Mouse (Mus musculus) heart, adult 9 months (tissue): Measurements from ENCODE around the gene Nectin2.
"Not testable (repeated sequence)": the region's sequence is repeated elsewhere in the genome, so short reads cannot be mapped to it uniquely, and the experiment has no call there.

ENCODE experiments used
- DNase-seq, 2 experiments: peaks; one replicate each; pipeline ENCODE4 v3.0.0; 2022; ENCODE audit warnings: low spot score in 2 of 2

The Nectin2 gene

DNA sequence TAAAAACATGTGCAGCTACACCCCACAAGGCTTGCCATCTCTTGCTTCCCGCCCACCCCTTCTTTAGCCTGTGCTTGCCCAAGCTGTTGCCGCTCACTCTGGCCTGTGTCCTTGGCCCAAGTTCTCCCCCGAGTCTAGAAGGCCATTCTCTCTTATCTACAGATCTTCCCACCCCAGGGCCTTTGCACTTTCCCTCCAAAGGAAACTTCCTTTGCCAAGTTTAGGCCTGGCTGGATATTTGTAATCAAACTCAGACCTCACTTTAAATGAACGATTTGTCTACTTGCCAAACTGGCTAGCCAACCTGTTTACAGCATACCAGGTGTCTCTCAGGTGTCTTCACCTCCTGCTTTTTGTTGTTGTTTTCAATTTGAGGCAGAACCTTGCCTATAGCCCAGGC, 59.4 kb downstream of the Nectin2 start:
- DNase-seq: no peak

DNA sequence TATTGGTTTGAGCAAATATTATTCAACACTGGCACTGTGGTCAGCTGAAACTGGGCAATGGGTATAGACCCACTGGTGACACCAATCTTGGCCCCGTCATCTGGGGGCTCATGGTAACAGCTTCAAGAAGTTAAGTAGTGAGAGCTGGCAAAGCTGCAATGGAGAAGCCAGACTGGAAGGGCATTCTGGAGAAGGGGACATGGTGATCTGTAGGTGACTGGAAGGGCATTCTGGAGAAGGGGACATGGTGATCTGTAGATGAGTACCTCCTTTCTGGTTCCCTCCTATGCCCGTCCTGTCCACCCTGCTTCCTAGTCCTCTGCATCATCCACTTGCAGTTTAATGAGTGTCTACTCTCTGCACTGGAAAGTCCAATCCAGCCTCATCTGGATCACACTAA, 61.7 kb downstream of the Nectin2 start:
- DNase-seq: no peak

DNA sequence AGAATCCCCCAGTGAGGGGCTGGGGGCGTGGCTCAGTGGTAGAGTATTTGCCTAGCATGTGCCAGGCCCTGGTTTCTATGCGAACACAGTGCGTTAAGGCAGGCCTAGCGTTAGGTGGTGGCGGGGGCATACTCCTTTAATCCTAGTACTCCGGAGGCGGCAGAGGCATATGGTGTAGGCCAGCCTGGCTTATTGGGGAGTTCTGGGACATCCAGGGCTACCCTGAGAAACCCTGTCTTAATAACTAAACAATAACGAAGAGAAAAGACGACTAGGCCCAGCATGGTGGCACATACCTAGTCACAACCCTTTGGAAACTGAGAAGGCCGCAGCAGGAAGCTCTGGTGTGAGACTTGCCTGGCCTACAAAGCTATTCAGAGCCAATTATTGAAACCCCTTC, 62.2 kb downstream of the Nectin2 start:
- no peak for DNase-seq

DNA sequence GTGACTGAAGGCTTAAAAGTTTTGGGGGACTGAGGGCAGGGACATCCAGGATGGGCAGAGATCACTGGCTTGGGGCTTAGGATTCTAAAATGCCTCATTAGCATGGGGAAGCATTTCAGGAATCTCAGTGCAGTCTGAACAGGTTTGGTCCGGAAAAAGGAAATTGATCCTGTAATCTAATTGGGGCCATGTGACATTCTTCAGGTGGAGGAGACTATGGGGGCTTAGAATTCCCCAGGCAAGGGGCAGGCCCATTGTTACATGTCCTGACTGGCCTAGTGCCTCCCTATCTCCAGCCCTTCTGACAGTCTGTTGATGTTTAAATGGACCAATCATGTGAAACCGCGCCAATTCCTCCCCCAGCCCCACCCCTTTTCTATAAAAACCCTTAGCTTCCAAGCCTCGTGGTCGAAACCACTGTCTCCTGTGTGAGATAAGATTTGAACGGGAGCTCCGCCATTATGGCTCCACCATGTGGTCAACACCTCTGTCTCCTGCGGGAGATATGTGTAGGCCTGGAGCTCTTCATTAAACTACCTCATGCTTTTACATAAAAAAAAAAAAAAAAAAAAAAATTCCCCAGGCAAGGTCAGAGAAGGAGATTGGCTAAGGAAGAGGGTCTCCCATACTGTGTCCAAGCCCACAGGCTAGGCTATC, 63.2 kb downstream of the Nectin2 start:
- not testable (repeated sequence) for DNase-seq

DNA sequence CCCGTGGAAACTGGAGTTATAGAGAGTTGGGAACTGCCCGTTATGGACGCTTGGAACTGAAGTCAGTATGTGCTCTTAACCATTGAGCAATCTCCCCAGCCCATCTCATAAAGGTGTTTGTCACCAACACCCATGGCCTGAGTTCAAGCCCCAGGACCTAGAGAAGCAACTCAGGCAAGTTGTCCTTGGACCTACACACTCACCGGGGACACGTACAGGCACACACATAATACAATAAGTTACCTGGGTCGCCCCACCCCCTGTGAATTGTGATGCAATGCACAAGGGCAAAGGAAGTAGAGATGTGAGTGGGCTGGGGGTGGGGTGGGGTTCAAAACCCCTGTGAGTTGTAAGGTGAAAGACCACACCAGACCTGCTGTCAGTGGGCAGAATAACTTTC, 63.8 kb downstream of the Nectin2 start:
- DNase-seq: no peak

DNA sequence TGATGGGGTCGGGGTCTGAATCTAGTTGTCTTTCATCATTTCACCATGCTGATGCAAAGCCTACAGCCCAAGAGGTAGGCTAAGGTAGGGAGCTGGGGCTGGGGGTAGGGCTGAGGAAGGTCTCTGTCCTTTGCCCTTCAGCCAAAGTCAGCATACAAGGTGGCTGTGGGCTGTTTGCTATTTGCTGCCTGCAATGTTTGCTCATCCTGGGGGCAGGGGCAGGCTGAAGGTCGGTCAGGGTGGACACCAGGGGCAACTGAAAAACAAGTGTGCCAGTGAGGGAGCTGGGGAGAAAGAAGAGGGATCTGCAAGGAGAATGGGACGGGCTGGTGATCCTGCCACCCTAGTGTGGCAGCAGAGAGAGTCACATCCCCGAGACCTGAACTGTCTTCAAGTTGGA, 64.9 kb downstream of the Nectin2 start:
- DNase-seq: no peak

DNA sequence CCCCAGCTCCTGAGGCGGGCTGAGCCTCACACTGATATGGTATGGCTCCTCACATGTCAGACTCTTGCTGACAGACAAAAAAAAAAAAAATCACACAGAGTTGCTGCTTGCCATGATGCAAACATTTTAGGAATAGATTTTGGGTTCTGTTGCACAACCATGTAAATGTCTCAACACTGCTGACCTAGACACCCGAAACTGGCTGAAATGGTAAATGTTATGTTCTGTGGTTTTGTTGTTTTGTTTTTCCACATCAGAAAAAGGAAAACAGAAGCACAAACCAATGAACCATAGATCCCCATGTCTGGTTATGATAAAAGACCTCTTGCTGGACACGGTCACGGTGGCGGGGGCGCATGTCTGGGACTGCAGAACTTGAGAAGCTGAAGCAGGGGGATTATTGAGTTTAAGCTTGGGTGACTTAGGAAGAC, 66.5 kb downstream of the Nectin2 start:
- no peak for DNase-seq

DNA sequence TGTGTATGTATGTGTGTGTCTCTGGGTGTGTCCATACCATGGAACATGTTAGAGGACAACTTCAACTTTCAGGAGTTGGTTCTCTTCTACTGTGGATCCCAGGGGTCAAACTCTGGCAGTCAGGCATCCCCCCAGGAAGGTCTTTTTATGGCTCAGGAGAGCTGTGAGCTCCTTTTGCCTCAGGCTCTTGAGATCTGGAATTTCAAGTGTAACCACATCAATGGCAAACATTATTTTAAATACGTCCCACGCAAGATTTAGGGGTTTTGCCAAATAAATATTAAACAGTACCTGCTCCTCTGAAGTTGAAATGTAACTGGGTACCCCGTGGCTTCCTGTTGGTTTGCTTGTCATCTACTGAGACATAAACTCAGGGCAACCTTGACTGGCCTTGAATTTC, 67.3 kb downstream of the Nectin2 start:
- DNase-seq: no peak

DNA sequence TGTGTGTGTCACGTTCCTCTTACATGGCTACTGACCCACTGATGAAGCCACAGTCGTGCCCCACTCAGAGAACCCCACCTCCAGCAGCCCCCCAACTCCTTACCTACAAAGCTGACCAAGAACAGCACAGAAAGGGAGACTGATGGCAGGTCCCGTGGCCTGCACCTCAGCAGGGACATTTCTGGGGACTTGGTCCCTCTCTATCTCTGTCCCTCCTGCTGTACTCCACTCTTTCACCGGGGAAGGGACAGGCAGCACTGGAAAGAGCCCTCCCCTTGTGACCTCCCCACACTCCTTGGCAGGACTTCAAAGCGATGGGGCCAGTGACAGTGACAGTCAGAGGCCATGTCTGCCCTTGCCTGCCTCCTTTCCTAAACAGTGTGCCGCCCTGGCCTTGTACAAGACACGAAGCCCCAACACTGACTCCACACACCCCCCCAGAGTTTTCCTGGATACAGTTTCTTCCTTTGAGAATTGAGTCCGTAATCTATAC, 69.0 kb downstream of the Nectin2 start, which contains the start of the genes Gm44805 and Apoc4:
Gene Gm44805, minus strand, starts transcription at position 222 of the 493 bp plus-strand sequence.
Gene Apoc4, minus strand, starts transcription at position 278 of the 493 bp plus-strand sequence.
- DNase-seq: no peak

DNA sequence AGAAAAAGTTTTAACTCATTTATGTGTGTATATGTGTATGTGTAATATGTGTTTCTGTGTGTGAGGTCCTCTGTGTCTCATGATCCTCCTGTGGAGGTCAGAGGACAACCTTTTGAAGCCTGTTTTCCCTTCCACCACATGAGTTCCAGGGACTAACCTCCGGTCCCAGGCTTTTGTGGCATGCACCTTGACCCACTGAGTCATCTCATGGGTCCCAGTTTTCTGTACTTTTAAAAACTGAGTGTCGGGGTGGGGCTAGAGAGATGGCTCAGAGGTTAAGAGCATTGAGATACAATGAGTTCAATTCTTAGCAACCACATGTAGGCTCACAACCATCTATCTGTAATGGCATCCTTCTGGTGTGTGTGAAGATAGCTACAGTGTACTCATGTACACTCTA, 69.6 kb downstream of the Nectin2 start:
- no peak for DNase-seq

DNA sequence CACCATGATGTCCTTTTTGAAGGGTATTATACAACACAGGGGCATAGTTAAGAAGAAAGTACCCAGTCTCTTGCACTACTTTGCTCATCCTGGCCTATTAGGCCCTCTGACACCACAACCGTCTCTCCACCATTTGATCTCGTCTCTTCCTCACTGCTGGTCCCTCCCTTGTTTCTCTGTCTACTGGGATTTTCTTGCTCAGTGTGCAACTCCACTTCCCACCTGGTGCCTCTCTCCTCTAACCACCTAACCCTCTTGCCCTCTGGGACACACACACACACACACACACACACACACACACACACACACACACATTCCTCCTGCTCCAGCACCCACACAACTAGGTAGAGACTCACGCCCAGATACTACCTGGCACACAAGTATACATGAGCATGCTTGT, 71.4 kb downstream of the Nectin2 start:
- DNase-seq: no peak

DNA sequence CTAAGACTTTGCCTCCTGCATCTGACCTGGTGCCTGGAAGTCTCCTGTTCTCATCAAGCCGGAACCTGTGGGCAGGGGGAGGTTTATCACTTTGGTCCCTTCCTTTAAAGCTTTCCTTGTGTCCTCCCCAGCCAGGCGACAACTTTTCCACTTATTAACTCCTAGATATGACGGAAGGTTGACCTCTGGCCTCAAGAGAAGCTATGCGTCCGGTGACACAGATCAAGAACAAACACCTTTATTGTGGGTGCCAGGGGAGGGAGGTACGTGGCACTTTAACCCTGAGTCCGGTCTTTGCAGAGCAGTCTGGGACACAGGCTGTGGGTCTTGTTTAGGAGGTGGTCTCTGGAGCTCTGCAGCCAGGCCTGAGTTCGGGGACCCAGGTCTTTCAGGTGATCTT, 72.4 kb downstream of the Nectin2 start, which contains the start of gene Apoc2:
Gene Apoc2, minus strand, starts transcription at position 70 of the 400 bp plus-strand sequence.
- no peak for DNase-seq

DNA sequence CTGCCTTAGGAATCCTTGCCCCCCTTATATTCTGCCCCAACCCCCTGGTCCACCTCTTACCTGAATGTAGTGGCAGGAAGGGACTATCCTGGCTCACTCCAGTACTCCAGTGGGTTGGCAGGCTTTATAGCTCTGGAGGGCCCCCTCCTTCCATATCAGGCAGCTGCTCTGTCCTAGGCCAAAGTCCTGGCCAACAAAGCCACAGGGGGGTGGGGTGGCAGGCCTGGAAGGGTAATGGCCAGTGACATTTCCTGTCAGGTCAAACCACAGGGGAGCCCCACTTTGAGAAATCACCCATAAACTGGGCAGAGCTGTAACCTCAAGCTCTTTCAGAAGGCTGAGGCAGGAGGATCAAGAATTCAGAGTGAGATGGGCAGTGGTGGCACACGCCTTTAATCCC, 73.6 kb downstream of the Nectin2 start:
- DNase-seq: no peak

DNA sequence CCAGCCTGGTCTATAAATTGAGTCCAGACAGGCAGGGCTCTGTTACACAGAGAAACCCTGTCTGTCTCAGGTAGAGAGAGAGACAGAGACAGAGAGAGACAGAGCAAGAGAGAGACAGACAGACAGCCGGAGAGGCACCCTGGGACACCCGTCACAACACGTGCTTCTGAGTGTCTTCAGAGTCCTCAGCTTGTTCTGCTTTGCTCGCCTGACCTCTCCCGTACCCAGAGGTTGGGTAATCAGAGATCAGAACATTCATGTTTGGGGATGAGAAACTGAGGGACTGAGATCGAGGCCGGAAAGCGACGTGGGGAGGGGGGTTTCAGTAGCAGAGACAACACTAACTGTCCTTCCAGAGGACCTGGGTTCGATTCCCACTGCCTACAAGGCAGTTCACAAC, 74.5 kb downstream of the Nectin2 start:
- no peak for DNase-seq

DNA sequence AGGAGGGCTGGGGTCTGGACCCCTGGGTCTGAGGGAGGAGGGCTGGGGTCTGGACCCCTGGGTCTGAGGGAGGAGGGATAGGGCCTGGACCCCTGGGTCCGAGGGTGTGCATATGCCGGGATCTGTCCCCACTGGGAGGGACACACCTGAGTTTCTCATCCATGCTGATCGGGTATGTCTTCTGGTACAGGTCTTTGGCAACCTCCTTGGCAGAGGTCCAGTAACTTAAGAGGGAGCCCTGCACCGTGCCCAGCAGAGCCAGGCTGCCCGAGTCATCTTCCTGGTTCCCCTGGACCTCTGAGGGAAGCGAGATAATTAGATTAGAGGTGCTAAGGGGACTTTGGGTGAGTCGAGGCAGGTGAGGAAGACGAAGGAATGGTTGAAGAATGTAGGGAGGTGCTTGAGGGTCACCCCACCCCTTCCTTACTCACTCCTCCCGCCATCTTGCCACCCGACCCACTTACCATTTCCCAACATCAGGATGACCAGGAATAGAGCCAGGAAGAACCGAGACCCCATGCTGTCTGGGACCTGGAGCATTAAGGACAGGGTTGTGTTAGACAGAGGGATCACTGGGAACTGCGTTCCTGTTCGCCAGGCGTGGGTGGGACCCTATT, 77.1 kb downstream of the Nectin2 start:
- DNase-seq: no peak

DNA sequence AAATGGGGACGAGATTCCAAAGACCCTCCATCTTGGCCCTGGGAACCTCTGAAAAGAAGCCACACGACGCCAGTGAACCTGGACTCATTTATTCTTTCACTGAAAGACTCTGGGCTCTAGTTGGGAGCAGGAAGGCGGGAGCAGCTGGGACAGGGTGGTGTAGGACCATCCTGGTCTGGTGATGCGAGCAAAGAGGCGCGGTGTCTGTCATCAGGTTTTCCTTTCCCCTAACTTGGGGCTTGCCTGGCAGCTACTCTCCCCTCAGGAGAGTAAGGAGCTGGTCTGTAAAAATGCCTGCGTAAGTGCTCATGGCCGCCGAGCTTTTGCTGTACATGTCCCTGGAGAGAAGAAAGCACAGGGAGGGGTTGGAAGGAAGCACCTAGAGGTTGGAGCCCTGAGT, 78.8 kb downstream of the Nectin2 start:
- DNase-seq: no peak

DNA sequence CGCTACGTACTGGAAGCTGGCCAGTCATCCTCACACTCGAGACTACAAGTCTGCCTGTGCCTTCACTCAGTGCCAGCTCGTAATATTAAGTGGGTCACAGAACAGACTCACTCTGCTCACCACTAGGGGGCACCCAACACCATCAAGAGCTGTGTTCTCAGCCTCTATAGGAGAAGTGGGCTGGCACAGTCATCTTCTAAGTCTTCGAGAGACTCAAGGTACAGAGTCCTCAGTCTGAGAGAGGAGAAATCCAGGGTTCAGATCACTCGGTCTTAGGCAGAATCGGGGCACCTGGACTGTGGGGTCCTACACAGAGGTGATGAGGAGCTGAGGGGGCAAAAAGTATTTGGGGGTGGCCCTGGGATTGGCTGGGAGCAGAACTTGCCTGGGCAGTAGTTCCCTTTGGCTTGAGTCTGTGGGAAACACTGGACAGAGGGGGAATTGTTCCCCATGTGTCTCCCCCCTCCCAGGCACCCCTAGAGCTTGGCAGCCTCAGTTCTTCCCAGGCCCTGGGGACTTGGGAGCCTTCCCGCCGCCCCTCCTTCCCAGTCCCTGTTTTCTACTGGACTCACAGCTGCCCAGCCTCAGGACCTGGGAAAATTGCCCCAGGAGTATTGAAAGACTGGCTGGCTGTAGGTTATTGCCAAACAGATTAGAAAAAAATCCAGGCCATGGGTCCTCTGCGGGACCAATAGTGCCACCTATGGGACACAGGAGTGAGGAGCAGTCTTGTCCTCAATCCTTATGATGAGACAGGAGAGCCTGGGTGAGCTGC, 81.1 kb downstream of the Nectin2 start:
- DNase-seq: peak; percentile 91 to 94

DNA sequence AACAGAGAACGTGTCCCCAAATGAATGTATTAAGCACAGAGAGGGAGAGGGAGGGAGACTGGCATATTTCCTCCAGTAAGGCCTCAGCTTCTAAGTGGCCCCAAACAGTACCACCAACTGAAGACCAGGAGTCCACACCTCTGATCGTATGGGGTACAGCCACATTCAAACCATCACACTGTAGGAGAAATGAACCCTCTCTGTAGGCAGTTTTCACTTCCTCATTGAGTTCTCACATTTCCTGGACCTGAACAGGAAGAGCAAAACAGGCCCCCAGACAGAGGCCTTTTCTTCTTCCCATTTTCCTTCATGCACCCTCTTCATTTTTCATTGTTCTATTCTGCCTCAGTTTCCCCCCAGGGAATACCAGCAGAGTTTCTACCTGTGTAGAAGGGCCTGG, 82.8 kb downstream of the Nectin2 start:
- DNase-seq: no peak

DNA sequence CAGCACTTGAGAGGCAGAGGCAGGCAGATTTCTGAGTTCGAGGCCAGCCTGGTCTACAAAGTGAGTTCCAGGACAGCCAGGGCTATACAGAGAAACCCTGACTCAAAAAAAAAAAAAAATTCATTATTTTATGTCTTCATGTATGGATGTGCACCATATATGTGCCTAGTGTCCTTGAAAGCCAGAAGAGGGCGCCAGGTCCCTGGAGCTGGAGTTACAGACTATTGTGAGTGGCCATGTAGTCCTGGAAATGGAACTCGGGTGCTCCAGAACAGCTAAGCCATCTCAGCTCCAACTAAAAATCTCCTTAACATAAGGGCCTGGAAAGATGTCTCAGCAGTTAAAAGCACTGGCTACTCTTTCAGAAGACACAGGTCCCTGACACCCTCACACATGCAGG, 83.5 kb downstream of the Nectin2 start:
- no peak for DNase-seq
